Comparison of ENCODE assay signal across 10 mouse cellular contexts in genomic region chr11:17004899-17005846, GRCm38 (mm10). TPM values are rescaled to one million over a fixed set of nuclear protein-coding genes. Genes with fewer than 3 reads are reported as not detected.
DNase-seq lines count a peak whose midpoint lies in the region; ATAC-seq lines count a peak whose summit lies in the region.
"Had no signal": no experiment of that assay in that cellular context is flagged by ENCODE, and none has a peak within 500 bp of the region (broad histone marks: within the 10 kb centered on the region; RNA-seq: fewer than 3 reads in every experiment).

No protein-coding gene starts in this region.

- no peak overlapping the region for H3K9ac ChIP-seq in heart, embryonic 12.5 days
- H3K9ac ChIP-seq: stomach, embryonic 15.5 days had no signal

- DNase-seq in kidney, adult 9 months: peak; percentile 6
- DNase-seq in kidney, postnatal 25 days: no peak
- DNase-seq in MEL-GATA-1-ER (ENCODE audit: extremely low read depth, low read depth): peak; percentile 99
- DNase-seq in cerebellum, adult 8-10 months: no peak
- no peak for DNase-seq in embryo, embryonic 9.5 days (ENCODE audit: extremely low spot score)
- DNase-seq in layer of hippocampus, postnatal 14 days (ENCODE audit: low spot score in 2 of 2): no peak

- H3K27ac ChIP-seq in heart, embryonic 12.5 days (ENCODE audit: poor library complexity, severe bottlenecking): peak overlapping the region; percentile 37; the same call in 1 of the 2 replicates
- H3K27ac ChIP-seq: stomach, embryonic 15.5 days had no signal

- H3K4me1 ChIP-seq in heart, embryonic 12.5 days (replicated peaks): no peaks in the 10 kb centered on the region
- H3K4me1 ChIP-seq: stomach, embryonic 15.5 days had no signal

- no peak overlapping the region for H3K4me2 ChIP-seq in heart, embryonic 12.5 days
- H3K4me2 ChIP-seq: stomach, embryonic 15.5 days had no signal

- no peaks in the 10 kb centered on the region for H3K9me3 ChIP-seq in heart, embryonic 12.5 days (replicated peaks)
- H3K9me3 ChIP-seq: stomach, embryonic 15.5 days had no signal

- H3K4me3 ChIP-seq in heart, embryonic 12.5 days: no peak overlapping the region
- H3K4me3 ChIP-seq: erythroblast, embryonic 14.5 days; stomach, embryonic 15.5 days had no signal

- no peaks in the 10 kb centered on the region for H3K27me3 ChIP-seq in heart, embryonic 12.5 days (replicated peaks)
- H3K27me3 ChIP-seq: stomach, embryonic 15.5 days had no signal

- WGBS in heart, embryonic 12.5 days: 57% methylated on average over 4 of the region's 4 CpGs

- ATAC-seq in heart, embryonic 12.5 days (ENCODE audit: insufficient number of reproducible peaks, low FRiP score): peak; percentile 82
- peak; percentile 45 for ATAC-seq in megakaryocyte, adult 5-6 weeks (ENCODE audit: poor library complexity, severe bottlenecking)

- H3K36me3 ChIP-seq in heart, embryonic 12.5 days: no peaks in the 10 kb centered on the region
- H3K36me3 ChIP-seq: stomach, embryonic 15.5 days had no signal

RNA-seq across cellular contexts. Expression of gene Cnrip1, which starts 46.2 kb away (rescaled TPM):
- polyA plus RNA-seq in heart, embryonic 12.5 days (2016; fragmentation: Nextera tagmentation; extraction: Ambion mirVana): 9.6 and 9.9 TPM in 2 replicates
- total RNA-seq in megakaryocyte, adult 5-6 weeks (2015): 0.51 and 0.89 TPM in 2 replicates
- 0.66 TPM in 1 of 2 replicates, not detected in the other for total RNA-seq in megakaryocyte, adult 5-6 weeks (2017)
- 100 to 1,000 TPM; 150 to 151 TPM for total RNA-seq in layer of hippocampus, postnatal 14 days (2021)
- polyA plus RNA-seq: erythroblast, embryonic 14.5 days had no signal

RNA-seq across cellular contexts. Expression of gene Plek, which starts 47.0 kb away (rescaled TPM):
- 6.0 and 7.5 TPM in 2 replicates for polyA plus RNA-seq in heart, embryonic 12.5 days (2016; fragmentation: Nextera tagmentation; extraction: Ambion mirVana)
- total RNA-seq in megakaryocyte, adult 5-6 weeks (2015): 117 and 124 TPM in 2 replicates
- 132 and 133 TPM in 2 replicates for total RNA-seq in megakaryocyte, adult 5-6 weeks (2017)
- 1 to 10 TPM; 3.8 to 4.9 TPM for total RNA-seq in layer of hippocampus, postnatal 14 days (2021)

RNA-seq across cellular contexts. Expression of gene Fbxo48, which starts 54.0 kb away (rescaled TPM):
- polyA plus RNA-seq in heart, embryonic 12.5 days (2016; fragmentation: Nextera tagmentation; extraction: Ambion mirVana): 1.1 and 1.3 TPM in 2 replicates
- total RNA-seq in megakaryocyte, adult 5-6 weeks (2015): 10.6 and 11.4 TPM in 2 replicates
- 11.3 and 12.2 TPM in 2 replicates for total RNA-seq in megakaryocyte, adult 5-6 weeks (2017)
- total RNA-seq in layer of hippocampus, postnatal 14 days (2021): 1 to 10 TPM in 1 of 2 experiments, under 1 TPM in 1; 0.57 to 1.3 TPM

Comparison
In these comparisons a context has a peak if more than half of its experiments do, and no peak if none do; other contexts are left out.
1. DNase-seq: peak in kidney, adult 9 months (single experiment) and MEL-GATA-1-ER (single experiment); none in kidney, postnatal 25 days (0 of 2), cerebellum, adult 8-10 months (single experiment), embryo, embryonic 9.5 days (single experiment) and layer of hippocampus, postnatal 14 days (0 of 2).
2. RNA of gene Cnrip1, which starts 46.2 kb away (total RNA-seq): 150 to 151 TPM in layer of hippocampus, postnatal 14 days; 0.51 to 0.89 TPM in megakaryocyte, adult 5-6 weeks; every median in the first group is over 10 times any median in the second.
3. RNA of gene Plek, which starts 47.0 kb away (total RNA-seq): 117 to 133 TPM in megakaryocyte, adult 5-6 weeks; 3.8 to 4.9 TPM in layer of hippocampus, postnatal 14 days; every median in the first group is over 10 times any median in the second.
4. RNA of gene Fbxo48, which starts 54.0 kb away (total RNA-seq): 10.6 to 12.2 TPM in megakaryocyte, adult 5-6 weeks; 0.57 to 1.3 TPM in layer of hippocampus, postnatal 14 days; every median in the first group is over 4 times any median in the second.